Mouse (Mus musculus): ENCODE measurements around the gene Rab10. TPM values are rescaled to one million over a fixed set of nuclear protein-coding genes. Genes with fewer than 3 reads are reported as not detected.

The Rab10 gene
- polyA plus RNA-seq, 2 experiments, result 79.4 to 94.7 TPM

DNA sequence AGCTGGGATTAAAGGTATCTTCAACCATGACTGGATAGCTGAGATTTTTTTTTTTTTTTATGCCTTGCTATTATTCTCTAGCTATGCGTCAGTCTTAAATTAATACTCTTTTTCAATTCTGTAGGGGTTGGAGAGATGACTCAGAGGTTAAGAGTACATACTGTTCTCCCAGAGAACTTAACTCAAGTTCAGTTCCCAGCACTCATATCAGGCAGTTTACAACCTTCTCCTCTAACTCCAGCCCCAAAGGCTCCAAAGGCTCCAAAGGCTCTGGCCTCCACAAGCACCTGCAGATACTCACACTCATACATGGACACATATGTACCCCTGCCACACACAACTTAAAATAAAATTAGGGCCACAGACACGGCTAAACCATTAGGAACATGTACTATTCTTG is 25.3 kb downstream of the Rab10 start:
- Histone ChIP-seq H3K4me3 (replicated peaks; ENCODE audit: low read length) (no peak overlapping the region), H3K9ac (ENCODE audit: low read depth, low read length, severe bottlenecking) (no peak overlapping the region), H3K36me3 (ENCODE audit: control insufficient read depth, insufficient read depth, low read length) (no peaks in the 10 kb centered on the region), H3K4me1 (ENCODE audit: control insufficient read depth, insufficient read depth, low read length) (no peaks in the 10 kb centered on the region), H3K27ac (replicated peaks; ENCODE audit: low read depth, low read length) (no peak overlapping the region), H3K27me3 (ENCODE audit: control insufficient read depth, insufficient read depth, low read length) (no peaks in the 10 kb centered on the region), H3K9me3 (ENCODE audit: control insufficient read depth, low read length) (no peaks in the 10 kb centered on the region), H3K4me2 (replicated peaks; ENCODE audit: low read depth, low read length, severe bottlenecking) (no peak overlapping the region)
- DNase-seq (ENCODE audit: low spot score), result no peak
- no peak for TF ChIP-seq POLR2A (IDR thresholded peaks at IDR 0.05; ENCODE audit: borderline replicate concordance, extremely low read depth, insufficient read depth, insufficient read length)
- 93% methylated on average over 2 of the region's 2 CpGs for WGBS
- no peak for ATAC-seq (ENCODE audit: low FRiP score, low read depth)

DNA sequence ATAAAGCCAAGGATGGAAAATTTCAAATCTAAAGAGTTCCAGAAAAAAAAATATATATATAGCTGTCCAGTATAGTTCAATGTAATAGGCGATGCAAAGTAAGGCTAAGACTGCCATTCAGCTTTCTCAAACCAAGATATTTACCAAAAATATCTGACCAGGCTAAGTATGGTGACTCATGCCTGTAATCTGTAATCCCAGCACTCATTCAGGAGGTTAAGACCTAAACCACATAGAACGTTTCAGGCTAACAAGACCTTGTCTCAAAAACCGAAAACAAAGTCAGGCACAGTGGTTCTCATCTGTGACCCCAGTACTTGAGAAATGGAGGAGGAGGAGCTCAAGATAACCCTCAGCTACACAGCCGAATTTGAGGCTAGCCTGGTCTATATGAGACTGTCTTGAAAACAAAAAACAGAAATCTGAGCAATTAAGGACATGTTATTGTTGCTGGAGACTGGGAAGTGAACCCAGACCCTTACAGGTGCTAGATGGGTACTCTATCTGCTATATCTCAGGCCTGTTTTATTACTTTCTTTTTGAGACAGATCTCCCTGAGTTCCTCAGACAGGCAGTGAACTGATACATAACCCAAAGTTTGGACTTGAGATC is 25.8 kb downstream of the Rab10 start:
- no peak for DNase-seq (ENCODE audit: low spot score)
- Histone ChIP-seq H3K4me2 (replicated peaks; ENCODE audit: low read depth, low read length, severe bottlenecking) (no peak overlapping the region), H3K9ac (ENCODE audit: low read depth, low read length, severe bottlenecking) (no peak overlapping the region), H3K36me3 (ENCODE audit: control insufficient read depth, insufficient read depth, low read length) (no peaks in the 10 kb centered on the region), H3K27ac (replicated peaks; ENCODE audit: low read depth, low read length) (no peak overlapping the region), H3K27me3 (ENCODE audit: control insufficient read depth, insufficient read depth, low read length) (no peaks in the 10 kb centered on the region), H3K9me3 (ENCODE audit: control insufficient read depth, low read length) (no peaks in the 10 kb centered on the region), H3K4me1 (ENCODE audit: control insufficient read depth, insufficient read depth, low read length) (no peaks in the 10 kb centered on the region), H3K4me3 (replicated peaks; ENCODE audit: low read length) (no peak overlapping the region)
- no peak for ATAC-seq (ENCODE audit: low FRiP score, low read depth)
- no peak for TF ChIP-seq POLR2A (IDR thresholded peaks at IDR 0.05; ENCODE audit: borderline replicate concordance, extremely low read depth, insufficient read depth, insufficient read length)
- 93% methylated on average over 4 of the region's 4 CpGs for WGBS

DNA sequence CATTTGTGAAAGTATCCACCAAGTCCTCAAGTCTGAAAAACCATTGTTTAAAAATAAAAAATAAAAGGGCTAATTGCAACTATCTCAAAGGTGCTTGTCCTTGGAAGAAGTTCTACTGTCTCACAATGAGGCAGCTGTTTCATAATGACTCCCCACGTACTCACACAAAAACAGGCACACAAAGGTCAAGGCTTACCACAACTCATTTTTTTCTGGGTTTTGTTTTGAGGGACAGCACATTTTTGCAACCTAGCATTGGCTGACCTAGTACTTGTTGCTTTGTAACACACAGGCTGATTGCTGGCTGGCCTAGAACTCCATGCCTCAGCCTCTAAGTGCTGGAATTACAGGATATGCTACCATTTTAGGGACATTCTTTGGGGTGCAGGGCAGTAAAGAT is 26.8 kb downstream of the Rab10 start:
- ATAC-seq (ENCODE audit: low FRiP score, low read depth), result no peak
- DNase-seq (ENCODE audit: low spot score), result no peak
- Histone ChIP-seq H3K9me3 (ENCODE audit: control insufficient read depth, low read length) (no peaks in the 10 kb centered on the region), H3K4me2 (replicated peaks; ENCODE audit: low read depth, low read length, severe bottlenecking) (no peak overlapping the region), H3K4me1 (ENCODE audit: control insufficient read depth, insufficient read depth, low read length) (no peaks in the 10 kb centered on the region), H3K4me3 (replicated peaks; ENCODE audit: low read length) (no peak overlapping the region), H3K27me3 (ENCODE audit: control insufficient read depth, insufficient read depth, low read length) (no peaks in the 10 kb centered on the region), H3K9ac (ENCODE audit: low read depth, low read length, severe bottlenecking) (no peak overlapping the region), H3K27ac (replicated peaks; ENCODE audit: low read depth, low read length) (no peak overlapping the region), H3K36me3 (ENCODE audit: control insufficient read depth, insufficient read depth, low read length) (no peaks in the 10 kb centered on the region)
- WGBS, result 75% methylated on average over 1 of the region's 1 CpGs
- TF ChIP-seq POLR2A (IDR thresholded peaks at IDR 0.05; ENCODE audit: borderline replicate concordance, extremely low read depth, insufficient read depth, insufficient read length), result no peak

DNA sequence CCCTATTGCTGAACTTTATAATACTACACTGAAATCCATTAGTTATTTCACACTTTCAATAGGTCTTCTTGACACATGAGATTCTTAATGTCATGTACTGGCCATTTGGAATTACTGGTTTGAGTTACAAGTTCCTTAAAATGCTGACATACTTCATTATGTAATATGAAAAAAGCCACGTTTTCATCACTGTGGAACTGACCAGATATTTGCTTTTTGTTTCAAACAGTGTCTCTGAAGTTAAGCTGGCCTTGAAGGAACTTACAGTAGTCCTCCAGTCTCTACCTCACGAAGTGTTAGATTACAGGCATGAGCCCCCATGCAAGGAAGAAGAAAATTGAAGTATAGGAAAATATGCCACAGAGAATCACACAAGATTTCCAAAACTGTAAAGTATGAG is 27.2 kb downstream of the Rab10 start:
- ATAC-seq (ENCODE audit: low FRiP score, low read depth) (no peak), DNase-seq (ENCODE audit: low spot score) (no peak)
- 91% methylated on average over 2 of the region's 2 CpGs for WGBS
- no peaks in the 10 kb centered on the region for H3K36me3 ChIP-seq (ENCODE audit: control insufficient read depth, insufficient read depth, low read length)
- no peak overlapping the region for H3K4me2 ChIP-seq (replicated peaks; ENCODE audit: low read depth, low read length, severe bottlenecking)
- no peaks in the 10 kb centered on the region for H3K4me1 ChIP-seq (ENCODE audit: control insufficient read depth, insufficient read depth, low read length)
- no peak for TF ChIP-seq POLR2A (IDR thresholded peaks at IDR 0.05; ENCODE audit: borderline replicate concordance, extremely low read depth, insufficient read depth, insufficient read length)
- no peaks in the 10 kb centered on the region for H3K9me3 ChIP-seq (ENCODE audit: control insufficient read depth, low read length)
- no peak overlapping the region for H3K9ac ChIP-seq (ENCODE audit: low read depth, low read length, severe bottlenecking)
- no peak overlapping the region for H3K4me3 ChIP-seq (replicated peaks; ENCODE audit: low read length)
- H3K27ac ChIP-seq (replicated peaks; ENCODE audit: low read depth, low read length), result no peak overlapping the region
- H3K27me3 ChIP-seq (ENCODE audit: control insufficient read depth, insufficient read depth, low read length), result no peaks in the 10 kb centered on the region

DNA sequence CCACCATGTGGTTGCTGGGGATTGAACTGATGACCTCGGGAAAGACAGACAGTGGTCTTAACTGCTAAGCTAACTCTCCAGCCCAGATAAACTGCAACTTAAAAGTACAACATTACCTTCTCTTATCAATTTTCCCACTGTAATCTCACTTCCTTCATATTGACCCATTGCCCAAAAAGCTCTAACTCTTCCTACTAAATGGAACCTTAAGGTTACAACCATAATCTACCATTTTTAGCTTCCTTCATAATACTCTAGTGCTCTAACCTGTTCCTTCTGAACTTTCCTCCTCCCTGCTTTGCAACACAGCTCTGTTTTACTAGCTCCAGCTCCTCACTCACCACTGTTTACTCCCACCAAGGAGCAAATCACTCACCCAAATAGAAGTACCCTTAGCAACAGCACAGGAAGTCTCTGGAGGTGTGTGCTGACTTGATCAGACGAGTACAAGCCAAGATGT is 30.9 kb downstream of the Rab10 start:
- 85% methylated on average over 2 of the region's 2 CpGs for WGBS

DNA sequence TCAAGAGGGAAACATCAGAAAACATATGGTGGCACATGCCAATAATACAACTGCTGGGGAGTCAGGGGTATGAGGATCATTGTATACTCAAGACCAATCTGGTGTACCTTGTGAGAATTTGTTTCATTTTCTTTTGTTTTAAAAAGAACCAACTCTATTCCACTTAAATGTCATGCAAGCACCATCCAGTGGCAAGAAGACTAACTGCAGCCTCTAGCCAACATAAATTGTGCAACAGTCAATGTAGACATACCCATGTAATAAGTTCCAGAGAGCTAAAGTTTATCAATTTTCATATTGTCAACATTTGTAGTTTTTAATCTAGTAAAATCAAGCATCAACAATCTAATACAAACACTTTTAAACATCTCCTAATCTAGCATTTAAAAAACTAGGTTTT is 39.0 kb downstream of the Rab10 start:
- H3K9ac ChIP-seq (ENCODE audit: low read depth, low read length, severe bottlenecking), result no peak overlapping the region
- H3K4me1 ChIP-seq (ENCODE audit: control insufficient read depth, insufficient read depth, low read length), result no peaks in the 10 kb centered on the region
- H3K27me3 ChIP-seq (ENCODE audit: control insufficient read depth, insufficient read depth, low read length), result no peaks in the 10 kb centered on the region
- H3K4me2 ChIP-seq (replicated peaks; ENCODE audit: low read depth, low read length, severe bottlenecking), result no peak overlapping the region
- no peak overlapping the region for H3K4me3 ChIP-seq (replicated peaks; ENCODE audit: low read length)
- ATAC-seq (ENCODE audit: low FRiP score, low read depth), result no peak
- H3K36me3 ChIP-seq (ENCODE audit: control insufficient read depth, insufficient read depth, low read length), result no peaks in the 10 kb centered on the region
- no peak for TF ChIP-seq POLR2A (IDR thresholded peaks at IDR 0.05; ENCODE audit: borderline replicate concordance, extremely low read depth, insufficient read depth, insufficient read length)
- no peak for DNase-seq (ENCODE audit: low spot score)
- no peak overlapping the region for H3K27ac ChIP-seq (replicated peaks; ENCODE audit: low read depth, low read length)
- H3K9me3 ChIP-seq (ENCODE audit: control insufficient read depth, low read length), result no peaks in the 10 kb centered on the region

More for the DNA sequence above, 30.9 kb downstream of the Rab10 start:
- Histone ChIP-seq H3K27ac (replicated peaks; ENCODE audit: low read depth, low read length) (no peak overlapping the region), H3K4me2 (replicated peaks; ENCODE audit: low read depth, low read length, severe bottlenecking) (no peak overlapping the region), H3K36me3 (ENCODE audit: control insufficient read depth, insufficient read depth, low read length) (no peaks in the 10 kb centered on the region), H3K9ac (ENCODE audit: low read depth, low read length, severe bottlenecking) (no peak overlapping the region), H3K9me3 (ENCODE audit: control insufficient read depth, low read length) (no peaks in the 10 kb centered on the region), H3K27me3 (ENCODE audit: control insufficient read depth, insufficient read depth, low read length) (no peaks in the 10 kb centered on the region), H3K4me3 (replicated peaks; ENCODE audit: low read length) (no peak overlapping the region), H3K4me1 (ENCODE audit: control insufficient read depth, insufficient read depth, low read length) (no peaks in the 10 kb centered on the region)
- ATAC-seq (ENCODE audit: low FRiP score, low read depth), result no peak
- no peak for TF ChIP-seq POLR2A (IDR thresholded peaks at IDR 0.05; ENCODE audit: borderline replicate concordance, extremely low read depth, insufficient read depth, insufficient read length)
- no peak for DNase-seq (ENCODE audit: low spot score)
